ENCODE assay signal across 8 mouse cellular contexts in the genomic region with DNA sequence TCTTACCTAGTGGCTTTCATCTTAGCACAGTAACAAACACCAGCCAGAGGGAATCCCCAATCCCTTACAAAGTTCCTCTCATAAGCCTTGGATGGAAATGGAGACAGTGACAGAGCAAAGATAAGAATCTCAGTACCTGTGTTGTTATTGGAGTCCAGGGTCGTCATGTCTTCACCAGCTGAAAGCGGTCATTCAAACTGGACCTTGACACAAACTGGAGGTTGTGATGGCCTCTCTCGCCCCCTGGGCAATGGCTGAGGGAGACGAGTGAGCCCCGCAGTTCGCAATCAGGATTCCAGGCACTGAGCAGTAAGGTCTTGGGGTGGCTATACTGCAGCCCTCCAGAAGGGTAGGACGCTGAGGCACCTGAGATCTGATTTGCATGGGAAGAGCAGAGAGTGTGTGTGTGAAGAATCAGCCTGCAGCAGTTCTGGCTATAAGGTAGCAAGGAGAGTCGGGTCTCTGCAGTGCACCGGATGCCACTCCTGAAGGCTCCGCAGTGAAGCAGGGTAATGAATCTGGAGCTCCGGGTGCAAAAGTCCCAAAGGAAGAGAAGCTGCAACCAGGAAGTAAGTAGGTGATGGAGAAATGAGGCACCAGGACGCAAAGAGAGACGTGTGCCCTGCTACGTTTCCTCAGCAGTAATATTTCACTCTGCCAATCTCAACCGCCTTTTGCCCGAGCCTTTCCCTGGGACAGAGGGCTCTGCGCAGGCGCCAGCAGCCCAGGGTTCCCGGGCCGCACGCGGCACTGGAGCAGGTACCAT. TPM values are rescaled to one million over a fixed set of nuclear protein-coding genes. Genes with fewer than 3 reads are reported as not detected.
A peak's percentile ranks its signal among the peaks of the same experiment; 100 is the strongest.
DNase-seq lines count a peak whose midpoint lies in the region; ATAC-seq lines count a peak whose summit lies in the region.

Gene Nr1d1, minus strand, starts transcription at position 752 of the 766 bp plus-strand sequence.

- H3K4me1 ChIP-seq in forebrain, embryonic 12.5 days = peaks cover 52% of the 10 kb centered on the region
- peaks cover 64% of the 10 kb centered on the region for H3K4me1 ChIP-seq in hindbrain, embryonic 10.5 days (replicated peaks)
- peaks cover 64% of the 10 kb centered on the region for H3K4me1 ChIP-seq in liver, embryonic 11.5 days (replicated peaks; ENCODE audit: control insufficient read depth, insufficient read depth, low read length)

- peak within 1 kb of the TSS; percentile 33 for H3K4me3 ChIP-seq in forebrain, embryonic 12.5 days (replicated peaks)
- peak within 1 kb of the TSS; percentile 53 for H3K4me3 ChIP-seq in hindbrain, embryonic 10.5 days
- H3K4me3 ChIP-seq in liver, embryonic 11.5 days (ENCODE audit: low read depth, low read length) = peak within 1 kb of the TSS; percentile 50

- peak within 1 kb of the TSS; percentile 56 for H3K27ac ChIP-seq in forebrain, embryonic 12.5 days
- peak within 1 kb of the TSS; percentile 84 for H3K27ac ChIP-seq in hindbrain, embryonic 10.5 days
- H3K27ac ChIP-seq in liver, embryonic 11.5 days (ENCODE audit: low read depth, low read length) = peak within 1 kb of the TSS; percentile 65

- peak; percentile 8 for ATAC-seq in CD4-positive, CD25-positive, alpha-beta regulatory T cell, adult 4 months
- ATAC-seq in forebrain, embryonic 12.5 days (ENCODE audit: low FRiP score) = peak; percentile 30; the same call in 1 of the 2 replicates
- ATAC-seq in liver, embryonic 11.5 days (replicated peaks; ENCODE audit: low FRiP score) = no peak

- peak within 1 kb of the TSS; percentile 50 for H3K9ac ChIP-seq in forebrain, embryonic 12.5 days
- peak within 1 kb of the TSS; percentile 54 for H3K9ac ChIP-seq in liver, embryonic 11.5 days (ENCODE audit: low read depth, low read length)

- no peaks in the 10 kb centered on the region for H3K9me3 ChIP-seq in forebrain, embryonic 12.5 days
- no peaks in the 10 kb centered on the region for H3K9me3 ChIP-seq in hindbrain, embryonic 10.5 days
- no peaks in the 10 kb centered on the region for H3K9me3 ChIP-seq in liver, embryonic 11.5 days (ENCODE audit: control insufficient read depth, low read length)

- H3K27me3 ChIP-seq in forebrain, embryonic 12.5 days = 0 out of 2 replicates have a peak, but pooled peaks cover 3% of the 10 kb centered on the region
- H3K27me3 ChIP-seq in hindbrain, embryonic 10.5 days (ENCODE audit: insufficient read depth, poor library complexity, severe bottlenecking) = peaks cover 7% of the 10 kb centered on the region; the same call in 1 of the 2 replicates
- H3K27me3 ChIP-seq in liver, embryonic 11.5 days (replicated peaks; ENCODE audit: control insufficient read depth, insufficient read depth, low read length) = no peaks in the 10 kb centered on the region

- no peak for DNase-seq in frontal cortex, adult 2 months (ENCODE audit: extremely low spot score in 1 of 2, low spot score in 1 of 2)
- no peak for DNase-seq in frontal cortex, postnatal 10 days (ENCODE audit: low spot score in 2 of 2)
- no peak for DNase-seq in hindbrain, embryonic 10.5 days (ENCODE audit: low spot score)
- no peak for DNase-seq in liver, embryonic 11.5 days (ENCODE audit: low spot score)
- DNase-seq in ovary, postnatal 10 days (ENCODE audit: low spot score) = no peak
- no peak for DNase-seq in cerebellum, adult 11 months

- H3K4me2 ChIP-seq in forebrain, embryonic 12.5 days = peak within 1 kb of the TSS; percentile 66
- peak within 1 kb of the TSS; percentile 81 for H3K4me2 ChIP-seq in liver, embryonic 11.5 days

- H3K36me3 ChIP-seq in forebrain, embryonic 12.5 days (replicated peaks) = peaks cover 20% of the 10 kb centered on the region
- H3K36me3 ChIP-seq in hindbrain, embryonic 10.5 days = peaks cover 15% of the 10 kb centered on the region
- peaks cover 2% of the 10 kb centered on the region; the same call in 1 of the 2 replicates for H3K36me3 ChIP-seq in liver, embryonic 11.5 days (ENCODE audit: control insufficient read depth, insufficient read depth, low read length)

- 1% methylated on average over 22 of the region's 22 CpGs for WGBS in forebrain, embryonic 12.5 days
- 1% methylated on average over 22 of the region's 22 CpGs for WGBS in hindbrain, embryonic 10.5 days
- WGBS in liver, embryonic 11.5 days = under 1% methylated on average over 22 of the region's 22 CpGs

RNA-seq across cellular contexts. Expression of gene Nr1d1, which starts in this region (rescaled TPM):
- 124 and 126 TPM in 2 replicates for polyA plus RNA-seq in frontal cortex, adult 2 months (2012; rRNA removed)
- 10 to 100 TPM in 1 of 2 experiments, 1 to 10 TPM in 1; 4.9 to 12.3 TPM for polyA plus RNA-seq in CD4-positive, CD25-positive, alpha-beta regulatory T cell, adult 4 months (2017; shearing (Covaris generic))
- 2.1 and 2.2 TPM in 2 replicates for polyA plus RNA-seq in forebrain, embryonic 12.5 days (2016; fragmentation: Nextera tagmentation; extraction: Ambion mirVana)
- 1.2 and 1.5 TPM in 2 replicates for polyA plus RNA-seq in hindbrain, embryonic 10.5 days (2016; fragmentation: Nextera tagmentation; extraction: Ambion mirVana)
- polyA plus RNA-seq in liver, embryonic 11.5 days (2014; fragmentation: Nextera tagmentation; extraction: Ambion mirVana) = 2.1 and 2.7 TPM in 2 replicates
